Mouse (Mus musculus) kidney, adult 8-10 months (tissue): ENCODE data around the gene Tollip.
"Not testable (repeated sequence)": the region's sequence is repeated elsewhere in the genome, so short reads cannot be mapped to it uniquely, and the experiment has no call there.

ENCODE experiments used
- DNase-seq, 2 experiments: peaks; one replicate each; pipeline ENCODE4 v3.0.0; 2022

Gene Tollip

DNA sequence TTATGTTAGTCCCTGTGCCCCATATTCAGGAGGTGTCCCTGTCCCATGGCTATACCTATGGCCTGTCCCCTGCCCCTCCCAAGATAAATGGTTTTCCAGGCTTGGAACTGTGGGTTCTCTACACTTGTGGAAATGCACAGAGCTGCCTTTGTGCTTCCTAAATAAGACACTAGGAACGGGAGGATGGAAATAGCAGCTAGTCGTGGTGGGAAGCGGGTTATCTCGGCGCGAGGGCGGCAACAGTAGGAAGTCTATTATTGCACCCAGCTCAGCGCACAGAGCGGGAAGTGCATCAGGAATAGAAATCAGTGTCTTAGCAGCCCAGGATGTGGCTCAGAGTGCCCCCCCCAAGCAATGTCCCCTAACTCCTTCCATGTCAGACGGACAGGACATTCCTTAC, 10.3 kb upstream of the Tollip start:
- no peak for DNase-seq

DNA sequence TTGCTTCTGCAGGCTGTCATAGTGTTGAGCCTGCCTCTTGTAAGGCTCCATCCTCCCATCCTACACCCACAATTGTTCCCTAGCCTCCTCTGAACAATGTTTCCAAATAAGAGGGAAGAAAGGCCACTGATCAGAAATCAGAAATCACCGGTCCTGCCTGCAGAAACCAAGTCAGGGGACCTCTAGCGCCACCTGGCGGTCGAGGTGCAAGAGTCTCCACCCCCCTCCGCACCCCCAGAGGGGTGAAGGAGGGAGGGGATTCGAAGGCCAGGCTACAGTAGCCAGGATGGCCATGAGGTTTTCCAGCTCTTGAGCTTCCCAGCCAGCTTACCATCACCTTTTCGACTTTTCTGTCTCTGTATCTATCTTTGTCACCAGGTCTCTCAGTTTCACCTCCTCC, 6.6 kb upstream of the Tollip start:
- DNase-seq: peak in 1 of 2 experiments; percentile 48

DNA sequence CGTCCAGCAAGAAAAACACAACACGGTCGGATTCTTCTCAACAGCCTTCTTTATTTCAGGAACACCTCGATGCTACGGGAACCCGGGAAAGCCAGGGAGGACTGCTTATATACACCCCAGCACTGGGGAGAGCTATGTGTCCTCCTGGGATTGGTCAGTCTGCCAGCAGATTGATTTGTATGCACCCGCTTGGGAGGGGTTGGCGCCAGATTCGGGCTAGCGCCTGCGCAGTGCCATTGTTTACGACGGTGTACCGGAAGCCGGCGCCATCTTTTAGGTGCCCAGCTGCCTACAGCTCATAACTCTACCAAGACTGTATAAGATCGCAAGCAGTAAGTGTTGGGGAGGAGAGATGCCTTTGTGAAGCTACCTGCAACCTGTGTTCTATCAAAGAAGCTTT, 5.8 kb upstream of the Tollip start:
- DNase-seq: not testable (repeated sequence)

- no peak for DNase-seq
Measured at GRCm38 (mm10) chr7:141911305-141911704, 7.0 kb downstream of the Tollip start.

DNA sequence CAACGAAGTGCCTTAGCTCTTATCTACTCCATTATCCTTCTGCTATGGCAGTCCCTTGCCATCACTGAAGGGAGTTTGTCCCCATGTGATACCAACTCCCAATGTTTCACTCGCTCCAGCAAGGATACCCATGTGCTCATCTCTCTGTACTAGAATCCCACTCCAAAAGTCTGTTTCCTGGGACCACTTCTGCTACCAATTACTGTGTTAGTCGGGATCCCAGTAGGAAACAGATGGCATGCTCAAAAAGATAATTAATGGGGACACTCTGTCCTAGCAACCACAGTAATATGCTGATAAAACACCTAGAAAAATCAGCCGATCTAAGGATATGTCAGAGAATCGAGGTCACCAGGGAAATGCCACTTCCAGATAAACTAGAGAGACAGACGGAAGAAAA, 9.7 kb downstream of the Tollip start:
- DNase-seq: no peak

GRCm38 (mm10) chr7:141902791-141903190, 15.5 kb downstream of the Tollip start:
- DNase-seq: no peak

GRCm38 (mm10) chr7:141902269-141902729, 16.0 kb downstream of the Tollip start:
- peak; percentile 99 to 100 for DNase-seq

DNA sequence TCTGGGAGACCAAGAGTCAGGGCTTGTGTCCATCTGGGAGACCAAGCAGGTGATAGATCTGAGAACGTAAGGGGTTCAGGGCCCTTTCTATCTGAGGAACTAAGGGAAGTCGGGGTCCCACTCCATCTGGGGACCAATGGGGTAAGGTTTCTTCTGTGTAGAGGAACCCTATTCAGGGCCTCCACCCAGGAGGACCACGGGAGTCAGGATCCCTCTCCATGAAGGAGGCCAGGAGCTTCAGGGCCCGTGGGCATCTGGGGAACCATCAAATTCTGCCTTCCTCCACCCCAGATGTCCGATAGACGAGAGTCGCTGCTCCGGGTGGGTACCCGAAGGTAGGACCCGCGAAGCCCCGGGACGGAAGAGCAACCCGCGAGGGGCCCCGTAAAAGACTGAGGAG, 16.5 kb downstream of the Tollip start:
- peak in 1 of 2 experiments; percentile 5 for DNase-seq

GRCm38 (mm10) chr7:141892151-141892550, 26.2 kb downstream of the Tollip start:
- no peak for DNase-seq

DNA sequence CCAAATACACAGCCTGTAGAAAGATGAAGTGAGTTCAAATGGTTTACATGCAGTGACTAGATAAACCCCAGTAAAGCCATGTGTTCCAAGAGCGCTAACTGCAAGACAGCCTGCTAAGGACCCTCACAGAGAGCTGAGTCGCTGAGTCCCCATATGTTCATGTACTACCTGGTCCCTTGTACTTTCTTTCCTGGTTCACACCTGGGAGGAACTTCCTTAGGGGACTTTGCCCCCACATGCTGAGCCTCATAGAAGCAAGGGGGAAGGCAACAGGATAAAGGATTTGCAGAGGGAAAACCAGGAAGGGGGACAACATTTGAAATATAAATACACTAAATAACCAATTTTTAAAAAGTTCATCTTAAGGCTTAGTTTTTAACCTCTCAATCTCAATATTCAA, 39.5 kb downstream of the Tollip start:
- no peak for DNase-seq

GRCm38 (mm10) chr7:141874891-141875290, 43.4 kb downstream of the Tollip start:
- DNase-seq: no peak

GRCm38 (mm10) chr7:141870553-141870952, 47.8 kb downstream of the Tollip start:
- no peak for DNase-seq

DNA sequence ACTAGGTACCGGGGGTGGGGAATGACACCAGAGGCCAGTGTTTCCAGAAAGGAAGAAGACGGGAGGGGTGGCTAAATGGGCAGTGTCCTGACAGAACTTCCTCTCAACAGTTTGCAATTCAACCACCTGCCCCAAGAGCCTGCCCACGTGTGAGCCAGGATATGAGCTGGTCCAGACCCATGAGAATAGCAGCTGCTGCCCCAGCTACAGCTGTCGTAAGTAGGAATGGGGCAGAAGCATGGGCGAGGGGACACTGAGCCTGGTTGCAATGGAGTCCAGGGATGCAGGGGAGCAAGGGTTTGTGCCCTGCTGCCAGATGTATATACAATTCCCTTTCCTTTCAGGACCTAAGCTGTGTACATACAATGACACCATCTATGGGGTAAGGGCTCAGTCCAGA, 48.7 kb downstream of the Tollip start:
- DNase-seq: no peak

DNA sequence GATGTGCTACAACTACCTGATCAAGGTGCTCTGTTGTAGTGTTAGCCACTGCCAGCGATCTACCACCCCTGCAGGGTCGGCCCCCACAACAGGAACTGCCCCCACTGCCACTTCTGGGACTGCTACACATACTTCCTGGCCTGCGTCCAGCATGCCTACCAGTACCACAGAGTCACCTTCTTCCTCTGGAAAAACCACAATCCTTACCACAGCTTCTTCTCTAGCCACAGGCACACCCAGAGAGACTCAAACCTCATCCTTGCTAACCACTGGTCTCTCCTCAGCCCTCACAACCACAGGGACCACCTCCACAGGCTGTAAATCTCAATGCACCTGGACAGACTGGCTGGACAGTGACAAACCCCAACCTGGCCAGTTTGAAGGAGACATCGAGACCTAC, 57.3 kb downstream of the Tollip start:
- DNase-seq: no peak

GRCm38 (mm10) chr7:141840354-141840753, 78.0 kb downstream of the Tollip start:
- DNase-seq: peak in 1 of 2 experiments; percentile 8

GRCm38 (mm10) chr7:141838779-141839178, 79.5 kb downstream of the Tollip start, which contains the start of gene Muc5b:
Gene Muc5b (plus strand): TSS chr7:141839070.
- no peak for DNase-seq

GRCm38 (mm10) chr7:141836423-141836822, 81.9 kb downstream of the Tollip start:
- DNase-seq: no peak

- DNase-seq: no peak
Measured at GRCm38 (mm10) chr7:141835941-141836340, 82.4 kb downstream of the Tollip start.
